Mouse (Mus musculus) inflammation-experienced regulatory T-cells, adult 6 months (primary cell): ENCODE results near the gene Spib. TPM values are rescaled to one million over a fixed set of nuclear protein-coding genes. Genes with fewer than 3 reads are reported as not detected.

Experiments used
- ATAC-seq: one replicate; pipeline ENCODE4 v1.8.0; 2017
- polyA plus RNA-seq, 3 experiments: library from polyadenylated mRNA; unstranded; fragments of 100-300 nt; shearing (Covaris generic); gene quantifications; one replicate each; pipeline ENCODE4 v1.2.1; 2017

Gene Spib
- polyA plus RNA-seq, 3 experiments from 2014 or later, result 0.17 to 2.1 (median 0.86) TPM

DNA sequence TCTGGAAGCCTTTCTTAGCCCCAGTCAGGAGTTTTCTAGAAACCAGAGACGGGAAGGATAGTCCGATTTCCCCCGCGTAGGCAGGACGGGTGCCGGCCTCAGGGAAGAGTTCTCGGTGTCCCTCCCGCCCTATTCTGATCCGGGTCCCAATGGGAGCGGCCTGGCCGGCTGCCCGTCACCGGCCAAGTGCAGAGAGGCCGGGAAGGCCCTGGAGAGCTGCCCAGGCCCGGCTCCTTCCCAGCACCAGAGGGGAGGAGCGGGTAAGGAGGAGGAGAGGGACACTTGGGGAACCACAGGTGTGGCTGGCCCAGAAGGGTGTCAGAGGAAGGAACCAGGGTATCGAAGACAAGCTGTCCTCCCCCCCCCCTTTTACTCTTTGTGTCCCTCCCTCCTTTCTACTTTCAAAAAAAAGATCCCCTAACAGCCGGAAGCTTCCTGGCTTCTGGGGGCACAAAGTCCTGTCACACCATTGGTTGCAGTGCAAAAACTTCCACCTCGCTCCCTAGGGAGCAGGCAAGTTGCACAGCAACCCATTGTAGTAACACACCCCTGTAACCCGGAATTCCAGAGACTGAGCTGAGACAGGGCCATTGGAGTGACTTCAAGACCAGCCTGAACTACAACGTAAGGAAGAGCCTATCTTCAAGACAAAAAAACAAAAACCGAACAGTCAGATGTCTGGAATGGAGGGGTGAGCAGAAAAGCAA is 6.6 kb downstream of the Spib start:
- ATAC-seq, result no peak

DNA sequence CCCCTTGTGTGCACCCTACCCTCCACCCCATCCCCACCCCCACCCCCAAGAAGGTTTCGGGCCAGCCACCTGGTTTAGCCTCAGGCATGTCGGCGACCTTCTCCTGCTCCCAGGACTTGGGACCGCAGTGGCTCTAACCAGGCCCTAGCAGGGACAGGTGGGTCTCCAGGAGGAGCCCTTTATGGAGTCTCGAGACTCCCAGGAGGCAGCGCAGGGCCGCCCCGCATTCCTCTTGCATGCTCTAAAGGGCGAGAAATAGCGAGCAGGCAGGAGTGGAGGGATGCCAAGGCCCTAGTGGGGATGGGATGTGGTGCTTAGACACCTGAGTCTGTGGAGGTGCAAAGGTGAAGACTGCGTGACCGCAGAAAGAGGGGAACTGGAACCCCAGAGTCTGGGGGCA is 7.4 kb downstream of the Spib start, which contains the start of gene Mybpc2:
Gene Mybpc2 (minus strand): TSS at position 155 of the 400 bp plus-strand sequence.
- ATAC-seq, result no peak

DNA sequence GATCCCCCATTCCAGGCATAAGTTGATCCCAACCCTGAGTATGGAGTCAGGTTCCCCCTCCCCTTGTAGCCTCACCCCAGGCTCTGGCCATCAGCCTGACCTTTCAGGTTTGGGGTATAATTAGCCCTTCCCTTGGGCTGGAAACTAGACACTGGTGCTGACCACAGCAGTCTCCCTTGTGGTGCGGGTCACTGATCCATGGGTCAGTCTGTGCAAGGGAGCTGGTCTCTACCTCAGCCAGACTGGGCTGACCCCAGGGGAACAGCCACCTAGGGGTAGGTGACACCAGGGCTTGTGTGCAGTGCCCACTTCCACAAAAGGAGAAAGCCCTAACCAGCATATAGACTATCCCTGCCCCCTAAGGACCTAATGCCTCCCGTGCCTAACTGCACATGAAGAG is 8.8 kb downstream of the Spib start:
- ATAC-seq, result no peak

DNA sequence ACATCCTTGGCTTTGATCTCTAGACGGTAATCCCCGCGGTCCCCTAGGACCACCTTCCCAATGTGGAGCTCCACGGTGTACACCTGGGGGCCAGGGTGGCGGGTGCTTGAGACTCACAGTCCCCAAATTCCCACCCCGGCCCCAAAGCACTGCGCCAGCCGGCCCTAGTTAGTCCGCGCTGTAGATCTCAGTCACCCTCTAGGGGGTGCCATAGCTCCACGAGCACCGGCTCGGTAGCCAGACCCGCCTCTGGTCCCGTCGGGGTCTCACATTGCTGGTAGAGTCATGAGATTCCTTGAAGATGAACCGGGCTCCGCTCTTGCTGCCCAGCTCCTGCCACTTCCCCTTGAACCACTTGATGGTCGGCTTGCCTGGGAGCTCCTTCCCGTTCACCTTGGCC is 10.2 kb downstream of the Spib start:
- no peak for ATAC-seq

DNA sequence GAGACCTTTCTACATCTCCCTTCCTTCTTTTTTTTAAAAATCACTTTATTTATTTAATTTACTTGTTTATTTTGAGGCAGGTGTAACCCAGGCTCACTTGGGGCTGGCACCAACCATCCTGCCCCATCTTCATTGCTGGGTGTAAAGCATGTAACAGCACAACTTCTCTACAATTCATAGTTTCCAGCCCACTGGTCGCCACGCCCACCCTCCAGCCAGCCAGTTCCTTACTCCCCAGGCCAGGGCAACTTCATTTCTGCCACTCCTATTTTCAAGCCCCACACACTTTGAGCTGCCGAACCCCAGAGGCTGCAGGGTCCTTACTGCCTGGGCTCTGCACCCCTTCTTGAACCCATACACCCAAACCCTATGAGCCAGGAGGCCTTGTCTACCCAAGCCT is 10.9 kb downstream of the Spib start:
- ATAC-seq, result no peak

DNA sequence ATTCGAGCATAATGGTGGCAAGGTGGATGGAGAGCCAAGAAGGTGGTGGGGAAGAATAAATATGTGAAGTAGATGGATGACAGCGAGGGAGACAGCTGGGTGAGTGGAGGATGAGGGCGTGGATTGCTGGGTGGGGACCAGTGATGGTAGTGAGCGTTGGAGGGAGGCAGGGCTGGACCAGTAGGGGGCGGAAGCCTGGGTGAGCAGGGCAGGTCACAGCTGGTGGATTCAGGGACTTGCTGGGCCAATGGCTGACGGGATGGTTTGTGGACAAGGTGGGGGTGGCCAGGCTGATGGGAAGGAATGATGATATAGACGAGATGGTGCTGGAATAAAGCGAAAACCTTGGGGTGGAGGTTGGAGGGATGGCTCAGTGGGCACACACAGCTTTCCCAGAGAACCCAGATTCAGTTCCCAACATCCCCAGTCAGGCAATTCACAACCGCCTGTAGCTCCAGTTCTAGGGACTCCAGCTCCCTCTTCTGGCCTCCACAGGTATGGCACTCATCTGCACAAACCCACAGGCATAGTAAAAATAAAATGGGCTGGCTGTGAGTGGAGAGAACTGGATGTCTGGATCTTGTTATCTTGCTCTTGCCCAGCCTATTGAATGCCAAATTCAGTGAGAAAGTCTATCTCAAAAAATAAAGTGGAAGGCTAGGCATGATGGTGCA is 12.5 kb downstream of the Spib start:
- no peak for ATAC-seq

DNA sequence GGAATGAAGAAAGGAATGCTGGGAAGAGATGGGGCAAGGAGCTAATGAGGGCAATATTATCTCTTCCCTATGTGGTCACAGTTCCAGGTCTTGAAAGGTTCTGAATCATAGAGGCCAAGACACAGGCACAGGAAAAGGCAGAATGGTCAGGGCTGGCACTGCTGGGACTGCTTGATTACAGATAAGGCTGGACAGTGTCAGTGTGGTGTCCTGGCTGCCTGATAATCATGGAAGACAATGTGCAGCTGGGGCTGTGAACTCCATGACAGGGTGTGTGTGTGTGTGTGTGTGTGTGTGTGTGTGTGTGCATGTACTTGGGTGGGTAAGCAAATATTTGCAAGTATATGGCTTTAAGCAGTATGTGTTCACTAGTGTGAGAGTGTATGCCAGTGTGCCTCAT is 24.4 kb downstream of the Spib start:
- no peak for ATAC-seq

DNA sequence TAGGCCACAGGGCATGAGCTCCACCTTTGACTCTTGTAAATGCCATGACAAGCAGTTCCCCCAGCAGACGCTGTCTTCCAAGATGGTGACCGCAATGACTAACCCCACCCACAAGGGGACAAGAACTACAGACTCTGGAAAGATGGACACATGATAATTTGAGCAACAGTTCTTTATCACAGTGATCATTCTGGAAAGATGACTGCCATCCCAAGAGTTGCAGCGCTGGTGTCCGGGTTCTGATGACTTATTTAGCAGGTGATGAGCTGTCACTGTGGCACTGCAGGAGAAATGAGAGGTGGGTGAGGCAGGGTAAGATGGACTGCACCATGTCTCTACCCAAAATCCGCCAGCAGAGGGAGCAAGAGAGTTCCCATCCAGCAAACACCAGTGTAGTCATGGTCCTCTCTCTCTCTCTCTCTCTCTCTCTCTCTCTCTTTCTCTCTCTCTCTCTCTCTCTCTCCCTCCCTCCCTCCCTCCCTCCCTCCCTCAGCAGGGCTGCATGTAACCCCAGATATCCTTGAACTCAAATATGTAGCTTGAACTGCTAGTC is 30.2 kb downstream of the Spib start:
- peak; percentile 80 for ATAC-seq

DNA sequence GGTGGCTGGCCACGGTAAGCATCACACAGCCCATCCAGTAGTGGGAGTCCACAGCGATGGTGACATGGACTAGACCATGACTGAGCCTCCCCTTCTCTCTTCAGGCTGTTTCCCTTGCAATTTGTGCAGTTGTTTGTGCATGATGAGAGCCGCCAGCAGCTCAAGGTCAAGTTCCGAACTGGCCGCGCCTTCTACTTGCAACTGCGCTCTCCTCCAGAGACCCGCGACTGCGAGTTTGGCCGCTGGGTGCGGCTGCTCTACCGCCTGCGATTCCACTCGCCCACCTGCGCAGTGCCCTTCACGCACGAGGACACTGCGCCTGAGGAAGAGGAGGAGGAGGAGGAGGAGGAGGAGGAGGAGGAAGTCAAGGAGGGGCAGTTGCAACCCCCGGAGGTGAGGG is 31.8 kb downstream of the Spib start:
- ATAC-seq, result no peak

DNA sequence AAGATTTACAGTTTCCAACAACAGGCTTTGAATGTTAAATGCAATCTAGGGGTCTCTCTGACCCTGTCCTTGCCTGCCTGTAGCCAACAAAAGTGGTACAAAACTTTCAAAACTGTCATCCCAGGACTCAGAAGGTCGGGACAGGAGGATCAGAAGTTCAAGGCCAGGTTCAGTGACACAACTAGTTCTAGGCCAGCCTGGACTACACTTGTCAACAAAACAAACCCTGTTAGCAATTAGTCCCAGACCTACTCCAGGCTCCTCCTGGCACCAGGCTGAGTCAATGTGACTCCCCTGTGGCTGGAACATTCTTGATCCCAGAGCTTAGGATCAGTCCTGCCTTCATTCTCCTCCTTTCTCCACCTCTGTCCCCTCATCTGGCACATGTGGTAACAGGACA is 32.9 kb downstream of the Spib start:
- ATAC-seq, result no peak

DNA sequence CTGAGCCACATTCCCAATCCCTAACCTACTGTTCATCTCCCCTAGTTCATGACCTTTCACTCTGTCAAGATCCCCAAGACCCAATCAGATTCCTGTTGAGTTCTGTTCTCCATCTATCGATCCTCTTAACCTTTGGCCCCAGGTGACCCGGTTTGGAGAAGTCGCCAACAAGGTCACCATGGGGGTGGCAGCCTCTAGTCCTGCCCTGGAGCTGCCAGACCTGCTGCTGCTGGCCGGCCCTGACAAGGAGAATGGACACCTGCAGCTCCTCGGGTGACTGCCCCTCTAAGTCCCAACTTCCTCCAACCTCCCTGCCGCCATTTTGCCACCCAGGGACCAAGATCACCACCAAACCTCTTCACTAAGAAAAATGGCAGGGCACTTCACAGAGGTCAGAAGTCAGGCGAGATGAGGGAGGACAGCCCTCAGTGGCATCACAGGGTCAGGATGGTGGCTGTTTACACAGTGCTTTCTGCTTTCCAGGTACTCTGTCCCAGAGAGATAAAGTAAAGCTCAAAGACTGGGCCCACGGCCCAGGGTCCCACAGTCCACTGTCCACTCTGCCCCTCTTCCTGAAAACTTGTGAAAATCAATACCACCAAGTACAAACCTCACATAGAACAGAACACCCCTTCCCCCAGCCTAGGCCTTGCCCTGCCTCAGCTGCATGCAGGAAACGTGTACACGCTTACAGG is 34.4 kb downstream of the Spib start:
- ATAC-seq, result no peak

DNA sequence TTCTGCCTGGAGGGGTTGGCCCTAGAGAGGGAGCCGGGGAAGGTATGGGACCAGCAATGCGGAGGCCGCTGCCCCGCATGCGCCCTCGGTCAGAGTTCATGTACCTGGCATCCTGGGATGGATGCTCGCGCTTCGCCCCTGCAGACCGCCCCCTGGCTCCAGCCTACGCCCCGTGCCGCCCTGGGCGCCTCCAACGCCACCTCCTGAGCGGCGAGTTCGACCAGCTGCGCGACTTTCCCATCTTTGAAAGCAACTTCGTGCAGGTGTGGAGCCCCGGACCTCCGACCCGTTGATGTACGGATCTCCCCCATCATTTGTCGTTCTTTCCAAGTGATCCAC is 35.1 kb downstream of the Spib start:
- no peak for ATAC-seq

DNA sequence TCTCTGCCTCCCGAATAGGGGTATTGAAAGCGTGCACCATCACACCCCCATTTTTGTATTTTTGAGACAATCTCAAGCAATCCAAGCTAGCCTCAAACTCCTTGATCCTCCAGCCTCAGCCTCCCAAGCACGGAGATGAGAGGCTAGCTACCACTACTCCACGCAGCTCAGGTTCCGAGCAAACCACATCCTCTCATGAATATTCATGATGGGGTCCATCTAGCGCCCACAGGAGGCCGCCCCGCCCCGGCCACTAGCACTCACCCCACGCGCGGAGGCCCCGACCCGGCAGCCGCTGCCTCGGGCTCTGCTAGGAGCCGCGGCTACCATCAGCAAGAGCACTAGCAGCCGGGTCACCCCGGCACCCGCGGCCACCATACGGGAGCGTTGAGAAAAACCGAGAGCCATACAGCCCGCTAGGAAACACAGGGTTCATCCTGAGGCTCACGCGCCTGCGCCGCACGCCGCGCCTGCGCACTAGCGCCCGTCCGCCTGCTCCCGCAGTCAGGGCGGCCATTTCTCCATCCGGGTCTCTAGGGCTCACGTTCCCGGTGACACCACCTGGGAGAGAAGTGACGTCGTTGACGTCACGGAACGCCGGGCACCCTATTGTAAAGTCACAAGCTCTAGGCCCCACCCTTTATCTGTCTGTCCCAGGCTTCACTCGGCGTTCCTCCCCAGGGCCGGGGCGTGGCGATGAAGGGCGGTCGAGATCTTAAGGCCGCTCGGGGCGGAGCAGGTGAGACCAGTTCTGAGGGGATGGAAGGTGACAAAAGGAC is 35.7 kb downstream of the Spib start, which contains the start of the genes Emc10 and Fam71e1:
Gene Emc10 (minus strand): TSS at position 538 of the 779 bp plus-strand sequence.
Gene Fam71e1 (plus strand): TSS at position 590 of the 779 bp plus-strand sequence.
- peak; percentile 93 for ATAC-seq

DNA sequence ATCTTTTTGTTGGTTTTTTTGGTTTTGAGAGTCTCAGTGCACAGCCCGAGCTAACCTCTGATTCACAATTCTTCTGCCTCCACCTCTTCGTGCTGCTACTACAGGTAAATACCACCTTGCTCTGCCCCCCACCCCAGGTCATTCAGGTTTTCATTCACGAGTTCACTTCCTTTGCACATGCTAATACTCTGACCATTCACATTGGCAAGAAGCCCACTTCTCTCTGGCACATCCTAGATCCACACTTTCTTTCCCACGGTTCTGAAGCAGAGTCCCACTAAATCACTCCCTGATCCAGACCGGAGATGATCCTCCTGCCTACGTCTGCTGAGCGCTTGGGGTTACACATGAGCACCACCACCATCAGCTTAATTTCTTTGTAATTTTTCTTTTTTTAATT is 36.8 kb downstream of the Spib start:
- no peak for ATAC-seq

DNA sequence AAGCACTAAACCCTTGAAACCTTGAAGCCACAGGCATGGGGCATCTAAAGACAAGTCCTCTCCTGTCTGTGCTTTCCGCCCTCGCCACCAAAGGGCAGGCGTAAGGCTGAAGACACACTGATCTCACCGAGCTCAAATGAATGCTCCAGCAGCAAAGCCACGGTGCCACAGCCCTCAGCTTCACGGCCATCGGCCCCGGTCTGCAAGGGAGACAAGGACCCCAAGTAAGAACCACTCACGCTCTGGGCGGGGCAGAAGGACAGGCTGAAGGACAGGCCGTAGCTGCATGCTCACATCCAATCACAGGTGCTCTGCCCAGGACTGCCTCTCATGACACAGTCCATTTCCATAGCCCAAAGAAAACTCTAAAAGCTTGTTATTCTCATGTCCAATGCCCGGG is 37.2 kb downstream of the Spib start:
- no peak for ATAC-seq

DNA sequence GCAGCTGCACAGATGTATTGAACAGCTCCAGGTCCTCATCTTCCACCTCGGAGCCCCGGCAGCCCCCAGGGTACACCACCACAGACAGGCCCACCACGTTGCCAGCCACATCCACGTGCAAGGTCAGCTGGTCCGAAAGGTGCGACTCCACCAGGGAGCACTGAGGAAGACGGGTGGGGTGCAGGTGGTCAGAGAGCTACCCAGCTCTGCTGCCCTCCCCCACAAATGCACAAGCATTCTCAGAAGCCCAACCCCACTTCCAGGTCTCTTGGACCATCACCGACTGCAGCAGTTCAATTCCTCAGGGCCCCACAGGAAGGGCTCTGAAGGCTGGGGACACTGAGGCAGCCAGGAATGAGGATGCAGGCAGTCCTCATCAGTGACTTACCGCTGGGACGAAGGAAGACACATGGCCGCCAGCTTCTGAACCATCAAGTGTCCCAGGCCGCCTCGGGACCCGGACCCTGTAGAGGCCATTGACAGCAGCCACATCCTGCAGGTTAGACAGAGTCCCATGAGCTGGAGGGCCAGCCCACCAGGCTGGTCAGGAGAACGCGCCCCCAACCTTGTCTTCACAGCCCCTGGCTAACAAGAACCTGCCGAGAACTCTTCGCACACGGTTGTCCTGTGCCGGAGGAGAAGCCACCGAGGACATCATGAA is 39.6 kb downstream of the Spib start:
- ATAC-seq, result no peak

DNA sequence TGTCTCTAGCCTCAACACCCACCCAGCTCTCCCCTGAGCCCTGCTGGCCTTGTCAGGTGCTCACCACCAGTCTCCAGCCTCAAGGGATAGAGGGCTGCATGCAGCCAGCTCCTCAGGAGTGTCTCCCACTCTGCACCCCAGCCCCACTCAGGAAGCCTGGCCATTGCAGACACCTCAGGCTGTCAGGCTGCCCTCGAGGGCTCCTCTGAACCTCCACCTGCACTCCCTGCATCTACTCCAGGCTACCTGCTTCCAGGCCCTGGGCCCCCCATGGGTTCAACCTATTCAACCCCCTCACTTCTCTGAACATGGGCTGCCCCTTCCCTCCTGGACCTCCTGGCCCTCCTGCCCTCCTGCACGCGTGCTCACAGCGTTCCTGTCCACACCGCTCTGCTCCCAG is 40.5 kb downstream of the Spib start:
- no peak for ATAC-seq

DNA sequence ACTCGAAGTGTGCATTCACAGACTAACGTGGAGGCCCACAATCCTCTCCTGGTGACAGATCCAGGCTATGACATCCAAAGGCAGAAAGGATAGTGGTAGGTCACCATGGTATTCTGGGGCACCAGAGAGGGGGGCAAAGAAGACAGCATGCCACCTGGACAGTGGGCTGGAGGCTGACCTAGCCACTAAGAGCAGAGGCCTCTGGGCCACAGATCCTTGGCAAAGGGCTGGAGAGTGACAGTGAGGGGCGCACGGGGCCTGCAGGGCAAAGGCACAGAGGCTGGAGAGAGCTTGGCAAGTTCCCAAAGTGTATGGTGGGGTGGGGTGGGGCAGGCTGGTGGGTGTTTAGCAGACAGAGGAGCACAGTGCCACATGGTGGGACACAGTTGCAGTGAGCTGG is 41.6 kb downstream of the Spib start:
- no peak for ATAC-seq

DNA sequence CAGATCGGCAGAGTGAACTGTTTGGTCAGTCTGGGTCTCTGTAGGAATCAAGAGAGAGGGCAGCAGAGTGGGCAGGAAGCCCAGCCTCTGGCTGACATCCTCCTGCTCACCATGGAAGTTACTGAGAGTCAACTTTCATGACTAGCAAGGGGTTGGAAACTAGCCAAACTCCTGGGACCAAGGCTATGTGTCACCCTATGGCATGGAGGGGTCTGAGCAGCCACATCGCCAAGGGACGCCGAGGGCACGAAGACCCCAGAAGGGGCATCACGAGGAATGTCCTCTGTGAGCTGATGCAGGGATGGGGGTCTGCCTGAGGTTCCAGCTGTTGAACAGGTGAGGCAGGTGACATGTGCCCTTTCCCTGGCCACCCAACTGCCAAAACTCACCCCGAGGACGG is 43.3 kb downstream of the Spib start:
- no peak for ATAC-seq

DNA sequence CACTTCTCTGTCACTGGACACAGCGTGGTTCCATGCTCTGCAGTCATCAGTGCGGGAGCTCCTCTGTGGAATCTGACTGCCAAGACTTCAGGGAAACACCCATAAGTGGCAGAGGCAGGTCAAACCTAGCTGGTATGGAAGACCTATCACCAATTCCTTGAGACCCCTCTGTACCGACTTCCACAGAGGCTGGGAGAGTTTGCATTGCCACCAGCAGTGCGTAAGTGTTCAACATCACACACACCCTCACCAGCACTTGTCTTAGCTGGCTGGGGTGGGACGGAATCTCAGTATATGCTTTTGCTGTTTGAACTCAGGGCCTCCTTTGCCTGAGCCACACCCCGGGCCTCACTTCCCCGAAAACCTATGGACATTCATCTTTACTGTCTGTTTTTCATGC is 43.9 kb downstream of the Spib start:
- no peak for ATAC-seq

DNA sequence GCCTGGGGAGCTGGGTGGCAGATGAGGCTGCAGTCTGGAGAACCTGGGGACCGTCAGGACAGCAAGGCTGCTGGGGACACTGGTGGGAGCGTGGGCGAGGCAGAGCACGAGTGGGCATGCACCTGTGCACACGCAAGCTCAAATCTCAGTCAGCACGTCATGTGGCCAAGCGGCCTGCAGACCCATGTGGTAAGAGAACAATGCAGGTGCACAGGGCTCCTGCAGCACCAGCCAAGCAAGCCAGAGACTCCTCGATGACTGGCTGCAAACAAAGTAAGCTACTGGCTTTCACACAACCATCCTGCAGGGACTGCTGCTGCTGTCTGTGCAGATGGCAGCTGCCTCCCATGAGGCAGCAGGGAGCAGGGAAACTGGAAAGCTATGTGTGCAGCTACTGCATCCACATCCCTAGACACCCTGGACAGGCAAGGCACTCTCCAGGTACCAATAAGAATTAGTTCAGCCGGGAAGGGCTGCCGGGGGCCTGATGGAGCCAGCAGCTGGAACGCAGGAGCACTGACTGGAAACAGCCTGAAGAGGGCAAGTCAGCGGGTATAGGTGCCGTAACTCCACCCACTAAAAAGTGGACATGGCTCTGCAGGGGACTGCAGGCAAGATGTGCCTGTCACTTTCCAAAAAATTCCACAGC is 44.8 kb downstream of the Spib start:
- no peak for ATAC-seq
